Mouse (Mus musculus): ENCODE results near the gene Gm14214.

- TF ChIP-seq CTCF (conservative IDR thresholded peaks at IDR 0.05; ENCODE audit: low read length): no peak
- no peak for TF ChIP-seq POU5F1 (IDR thresholded peaks at IDR 0.05; ENCODE audit: borderline replicate concordance, low read length)
- TF ChIP-seq NANOG (IDR thresholded peaks at IDR 0.05; ENCODE audit: borderline replicate concordance, low read length): no peak
Observed at GRCm38 (mm10) chr2:154735416-154735815, 34.4 kb downstream of the Gm14214 start.
